Mouse (Mus musculus): Measurements from ENCODE around the gene Map3k6. TPM values are rescaled to one million over a fixed set of nuclear protein-coding genes. Genes with fewer than 3 reads are reported as not detected.

The Map3k6 gene
- polyA plus RNA-seq, 1 experiment from 2014 or later: 3.5 TPM

GRCm38 (mm10) chr4:133277104-133278026, 36.7 kb downstream of the Map3k6 start, which contains the start of gene Tmem222:
Tmem222 (minus strand) TSS chr4:133277792.
- ATAC-seq (replicated peaks; ENCODE audit: low FRiP score) (peak; percentile 93), DNase-seq (ENCODE audit: low spot score) (peak; percentile 93)
- Histone ChIP-seq H3K4me3 (ENCODE audit: low read depth, low read length) (peak within 1 kb of the TSS; percentile 66), H3K36me3 (ENCODE audit: control insufficient read depth, insufficient read depth, low read length) (no peaks in the 10 kb centered on the region; the same call in 1 of the 2 replicates), H3K27me3 (replicated peaks; ENCODE audit: control insufficient read depth, insufficient read depth, low read length) (no peaks in the 10 kb centered on the region), H3K4me1 (replicated peaks; ENCODE audit: control insufficient read depth, insufficient read depth, low read length) (peaks cover 30% of the 10 kb centered on the region), H3K27ac (ENCODE audit: low read depth, low read length) (peak within 1 kb of the TSS; percentile 62), H3K9me3 (ENCODE audit: control insufficient read depth, low read length) (no peaks in the 10 kb centered on the region), H3K9ac (ENCODE audit: low read depth, low read length) (peak within 1 kb of the TSS; percentile 77), H3K4me2 (peak within 1 kb of the TSS; percentile 90)
- under 1% methylated on average over 73 of the region's 73 CpGs for WGBS

- H3K4me2 ChIP-seq: peak overlapping the region; percentile 90
- DNase-seq (ENCODE audit: low spot score): no peak
- H3K9ac ChIP-seq (ENCODE audit: low read depth, low read length): peak overlapping the region; percentile 77
- H3K36me3 ChIP-seq (ENCODE audit: control insufficient read depth, insufficient read depth, low read length): no peaks in the 10 kb centered on the region; the same call in 1 of the 2 replicates
- WGBS: 22% methylated on average over 6 of the region's 6 CpGs
- peak overlapping the region; percentile 66 for H3K4me3 ChIP-seq (ENCODE audit: low read depth, low read length)
- no peaks in the 10 kb centered on the region for H3K9me3 ChIP-seq (ENCODE audit: control insufficient read depth, low read length)
- peaks cover 30% of the 10 kb centered on the region; the same call in 1 of the 2 replicates for H3K4me1 ChIP-seq (replicated peaks; ENCODE audit: control insufficient read depth, insufficient read depth, low read length)
- no peaks in the 10 kb centered on the region for H3K27me3 ChIP-seq (replicated peaks; ENCODE audit: control insufficient read depth, insufficient read depth, low read length)
- peak overlapping the region; percentile 62 for H3K27ac ChIP-seq (ENCODE audit: low read depth, low read length)
- no peak for ATAC-seq (replicated peaks; ENCODE audit: low FRiP score)
Measured at GRCm38 (mm10) chr4:133278067-133278466, 37.4 kb downstream of the Map3k6 start.

- H3K27ac ChIP-seq (ENCODE audit: low read depth, low read length): peak overlapping the region; percentile 62
- no peaks in the 10 kb centered on the region for H3K9me3 ChIP-seq (ENCODE audit: control insufficient read depth, low read length)
- H3K4me3 ChIP-seq (ENCODE audit: low read depth, low read length): no peak overlapping the region
- H3K4me2 ChIP-seq: peak overlapping the region; percentile 90
- DNase-seq (ENCODE audit: low spot score) (no peak), ATAC-seq (replicated peaks; ENCODE audit: low FRiP score) (no peak)
- H3K9ac ChIP-seq (ENCODE audit: low read depth, low read length): peak overlapping the region; percentile 77
- H3K27me3 ChIP-seq (replicated peaks; ENCODE audit: control insufficient read depth, insufficient read depth, low read length): no peaks in the 10 kb centered on the region
- WGBS: 85% methylated on average over 3 of the region's 3 CpGs
- no peaks in the 10 kb centered on the region; the same call in 1 of the 2 replicates for H3K36me3 ChIP-seq (ENCODE audit: control insufficient read depth, insufficient read depth, low read length)
- peaks cover 30% of the 10 kb centered on the region; the same call in 1 of the 2 replicates for H3K4me1 ChIP-seq (replicated peaks; ENCODE audit: control insufficient read depth, insufficient read depth, low read length)
Measured at GRCm38 (mm10) chr4:133278482-133278881, 37.9 kb downstream of the Map3k6 start.

- H3K4me3 ChIP-seq (ENCODE audit: low read depth, low read length): no peak overlapping the region
- DNase-seq (ENCODE audit: low spot score): no peak
- H3K4me1 ChIP-seq (replicated peaks; ENCODE audit: control insufficient read depth, insufficient read depth, low read length): peaks cover 39% of the 10 kb centered on the region
- H3K9me3 ChIP-seq (ENCODE audit: control insufficient read depth, low read length): no peaks in the 10 kb centered on the region
- H3K27ac ChIP-seq (ENCODE audit: low read depth, low read length): peak overlapping the region; percentile 69
- ATAC-seq (replicated peaks; ENCODE audit: low FRiP score): no peak
- H3K36me3 ChIP-seq (ENCODE audit: control insufficient read depth, insufficient read depth, low read length): no peaks in the 10 kb centered on the region
- 29% methylated on average over 7 of the region's 7 CpGs for WGBS
- no peaks in the 10 kb centered on the region for H3K27me3 ChIP-seq (replicated peaks; ENCODE audit: control insufficient read depth, insufficient read depth, low read length)
- no peak overlapping the region for H3K4me2 ChIP-seq
- no peak overlapping the region for H3K9ac ChIP-seq (ENCODE audit: low read depth, low read length)
Measured at GRCm38 (mm10) chr4:133281513-133281912, 40.9 kb downstream of the Map3k6 start.

GRCm38 (mm10) chr4:133281951-133282481, 41.4 kb downstream of the Map3k6 start:
- H3K4me2 ChIP-seq: peak overlapping the region; percentile 4; the same call in 1 of the 2 replicates
- H3K4me3 ChIP-seq (ENCODE audit: low read depth, low read length): no peak overlapping the region
- H3K9me3 ChIP-seq (ENCODE audit: control insufficient read depth, low read length): no peaks in the 10 kb centered on the region
- peaks cover 40% of the 10 kb centered on the region for H3K4me1 ChIP-seq (replicated peaks; ENCODE audit: control insufficient read depth, insufficient read depth, low read length)
- H3K27me3 ChIP-seq (replicated peaks; ENCODE audit: control insufficient read depth, insufficient read depth, low read length): no peaks in the 10 kb centered on the region
- ATAC-seq (replicated peaks; ENCODE audit: low FRiP score) (no peak), DNase-seq (ENCODE audit: low spot score) (no peak)
- H3K9ac ChIP-seq (ENCODE audit: low read depth, low read length): no peak overlapping the region
- WGBS: 24% methylated on average over 5 of the region's 5 CpGs
- H3K27ac ChIP-seq (ENCODE audit: low read depth, low read length): peak overlapping the region; percentile 69; the same call in 1 of the 2 replicates
- no peaks in the 10 kb centered on the region for H3K36me3 ChIP-seq (ENCODE audit: control insufficient read depth, insufficient read depth, low read length)

GRCm38 (mm10) chr4:133282656-133283055, 42.0 kb downstream of the Map3k6 start:
- H3K4me1 ChIP-seq (replicated peaks; ENCODE audit: control insufficient read depth, insufficient read depth, low read length): peaks cover 40% of the 10 kb centered on the region
- no peak for DNase-seq (ENCODE audit: low spot score)
- H3K4me2 ChIP-seq: no peak overlapping the region

GRCm38 (mm10) chr4:133285299-133285698, 44.7 kb downstream of the Map3k6 start:
- DNase-seq (ENCODE audit: low spot score): no peak
- peak; percentile 75 for ATAC-seq (replicated peaks; ENCODE audit: low FRiP score)
- Histone ChIP-seq H3K4me1 (replicated peaks; ENCODE audit: control insufficient read depth, insufficient read depth, low read length) (peaks cover 31% of the 10 kb centered on the region), H3K4me2 (peak overlapping the region; percentile 16), H3K27ac (ENCODE audit: low read depth, low read length) (peak overlapping the region; percentile 54), H3K27me3 (replicated peaks; ENCODE audit: control insufficient read depth, insufficient read depth, low read length) (no peaks in the 10 kb centered on the region), H3K9ac (ENCODE audit: low read depth, low read length) (no peak overlapping the region), H3K4me3 (ENCODE audit: low read depth, low read length) (no peak overlapping the region), H3K9me3 (ENCODE audit: control insufficient read depth, low read length) (no peaks in the 10 kb centered on the region), H3K36me3 (ENCODE audit: control insufficient read depth, insufficient read depth, low read length) (no peaks in the 10 kb centered on the region)
- 42% methylated on average over 3 of the region's 3 CpGs for WGBS

More at GRCm38 (mm10) chr4:133282656-133283055, 42.0 kb downstream of the Map3k6 start:
- Histone ChIP-seq H3K4me3 (ENCODE audit: low read depth, low read length) (no peak overlapping the region), H3K36me3 (ENCODE audit: control insufficient read depth, insufficient read depth, low read length) (no peaks in the 10 kb centered on the region), H3K9ac (ENCODE audit: low read depth, low read length) (no peak overlapping the region), H3K27ac (ENCODE audit: low read depth, low read length) (no peak overlapping the region), H3K9me3 (ENCODE audit: control insufficient read depth, low read length) (no peaks in the 10 kb centered on the region), H3K27me3 (replicated peaks; ENCODE audit: control insufficient read depth, insufficient read depth, low read length) (no peaks in the 10 kb centered on the region)
- ATAC-seq (replicated peaks; ENCODE audit: low FRiP score): no peak
- WGBS: 33% methylated on average over 4 of the region's 4 CpGs

GRCm38 (mm10) chr4:133285950-133286349, 45.3 kb downstream of the Map3k6 start:
- Histone ChIP-seq H3K27me3 (replicated peaks; ENCODE audit: control insufficient read depth, insufficient read depth, low read length) (no peaks in the 10 kb centered on the region), H3K4me1 (replicated peaks; ENCODE audit: control insufficient read depth, insufficient read depth, low read length) (peaks cover 31% of the 10 kb centered on the region), H3K9ac (ENCODE audit: low read depth, low read length) (no peak overlapping the region), H3K36me3 (ENCODE audit: control insufficient read depth, insufficient read depth, low read length) (no peaks in the 10 kb centered on the region), H3K27ac (ENCODE audit: low read depth, low read length) (peak overlapping the region; percentile 54; the same call in 1 of the 2 replicates), H3K4me3 (ENCODE audit: low read depth, low read length) (no peak overlapping the region), H3K9me3 (ENCODE audit: control insufficient read depth, low read length) (no peaks in the 10 kb centered on the region), H3K4me2 (peak overlapping the region; percentile 16)
- 20% methylated on average over 5 of the region's 5 CpGs for WGBS
- peak; percentile 67 for DNase-seq (ENCODE audit: low spot score)
- ATAC-seq (replicated peaks; ENCODE audit: low FRiP score): peak; percentile 91

Data from liver, embryonic 11.5 days (tissue).